Mouse (Mus musculus) T-helper 17 cell (primary cell): Measurements from ENCODE around the gene Olfr1189.
"Not testable (repeated sequence)": the region's sequence is repeated elsewhere in the genome, so short reads cannot be mapped to it uniquely, and the experiment has no call there.

Experiments used
- in situ Hi-C, 2 experiments: fragments of 300-600 bp; cut with MboI, MseI; formaldehyde crosslinking; loops; 1 replicate in 1 of 2; 2 replicates in 1 of 2; pipeline ENCODE4 v1.15.1; 2025; ENCODE audit warnings: high pct_unique_total_duplicates in 2 of 2

The Olfr1189 gene

DNA sequence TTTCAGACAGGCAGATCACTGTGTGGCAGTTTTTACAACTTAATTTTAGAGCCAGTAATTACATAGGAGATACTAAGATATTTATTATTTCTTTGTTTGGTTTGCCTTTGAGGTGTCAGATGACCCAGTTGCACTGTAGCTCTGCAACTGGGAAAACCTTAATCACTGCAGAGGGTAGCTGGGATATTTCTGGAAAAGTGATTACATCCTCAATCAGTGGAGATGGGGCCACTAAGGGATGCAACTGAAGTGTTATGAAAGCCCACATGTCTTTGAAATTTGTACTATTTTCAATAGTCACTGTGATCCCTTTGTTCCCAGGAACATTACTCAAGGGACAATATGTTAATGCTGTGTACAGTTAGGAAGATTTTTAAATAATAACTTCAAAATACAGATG, at the start of gene Olfr1189:
Gene Olfr1189, plus strand, starts transcription at position 301 of the 400 bp plus-strand sequence.
- in situ Hi-C loops = no loop called here

DNA sequence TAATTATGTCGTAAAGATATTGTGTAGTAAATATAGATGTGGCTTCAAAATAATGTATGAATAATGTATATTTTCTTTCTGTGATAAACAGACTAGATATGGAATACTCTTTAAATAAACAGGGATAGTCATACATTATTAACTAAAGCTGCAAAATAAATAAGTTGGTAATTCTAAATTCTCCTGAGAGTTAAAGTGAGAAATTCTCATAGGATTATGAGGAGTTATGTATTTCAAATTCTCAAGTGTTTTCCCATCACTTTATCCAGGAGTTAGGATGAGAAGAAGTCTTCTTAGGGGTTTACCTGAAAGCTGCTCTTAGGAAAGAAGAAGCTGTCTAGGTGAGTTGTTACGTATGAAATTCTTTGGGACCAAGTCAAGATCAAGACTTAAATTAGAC, 29.6 kb upstream of the Olfr1189 start, which contains the start of gene Olfr1188:
Gene Olfr1188, plus strand, starts transcription at position 301 of the 400 bp plus-strand sequence.
- in situ Hi-C loops = no loop called here

- in situ Hi-C loops = not testable (repeated sequence)
These were observed 13.6 kb upstream of the Olfr1189 start for GRCm38 (mm10) chr2:88572696-88573095.

- in situ Hi-C loops = not testable (repeated sequence)
These were observed 54.0 kb downstream of the Olfr1189 start, which contains the start of gene Olfr1191-ps1 for GRCm38 (mm10) chr2:88640242-88640641. Olfr1191-ps1 (plus strand) TSS chr2:88640542.
